Mouse (Mus musculus) retina, embryonic 14.5 days (tissue): Measurements from ENCODE around the gene Eef1a1.
A peak's percentile ranks its signal among the peaks of the same experiment; 100 is the strongest.
"Not testable (repeated sequence)": the region's sequence is repeated elsewhere in the genome, so short reads cannot be mapped to it uniquely, and the experiment has no call there.

Source experiments
- DNase-seq: peaks from one replicate; pipeline ENCODE4 v3.0.0-alpha.2; 2015; ENCODE audit warnings: low spot score

Gene Eef1a1

GRCm38 (mm10) chr9:78506722-78507077, 17.7 kb upstream of the Eef1a1 start:
- DNase-seq, result no peak

DNA sequence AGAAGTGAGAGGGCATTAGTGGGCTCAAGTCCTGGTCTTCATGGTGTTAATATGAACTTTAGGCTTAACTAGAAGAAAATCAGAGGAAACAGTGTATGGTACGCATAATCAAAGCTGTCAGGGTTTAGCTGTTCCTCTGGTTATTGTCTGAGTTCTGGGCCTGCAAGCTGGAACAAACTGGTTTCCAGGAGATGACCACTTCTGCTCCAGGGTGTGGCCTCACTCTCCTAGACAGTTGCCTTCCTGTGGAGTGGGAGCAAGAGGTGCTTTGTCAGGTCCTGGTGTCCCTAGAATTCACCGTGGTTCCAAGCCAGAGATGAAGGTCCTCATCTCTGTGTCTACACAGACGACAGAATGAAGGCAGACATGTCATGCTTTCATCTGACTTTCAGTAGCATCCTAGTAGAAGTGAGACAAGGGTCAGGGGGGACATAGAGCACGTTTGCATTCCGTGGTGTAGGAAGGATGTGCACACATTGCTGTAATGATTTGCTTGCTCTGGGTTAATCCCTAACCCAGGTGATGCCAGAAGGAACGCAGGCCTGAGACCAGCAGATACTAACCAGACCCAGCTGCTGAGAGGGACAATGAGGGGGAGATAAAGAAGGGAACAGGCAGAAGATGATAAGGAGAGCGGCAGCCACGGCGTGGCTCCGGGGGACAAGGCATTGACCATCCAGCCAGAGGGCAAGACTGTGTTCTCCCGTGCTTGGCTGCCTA, 17.2 kb upstream of the Eef1a1 start:
- no peak for DNase-seq

- DNase-seq, result no peak
Observed at GRCm38 (mm10) chr9:78505223-78505622, 16.3 kb upstream of the Eef1a1 start.

DNA sequence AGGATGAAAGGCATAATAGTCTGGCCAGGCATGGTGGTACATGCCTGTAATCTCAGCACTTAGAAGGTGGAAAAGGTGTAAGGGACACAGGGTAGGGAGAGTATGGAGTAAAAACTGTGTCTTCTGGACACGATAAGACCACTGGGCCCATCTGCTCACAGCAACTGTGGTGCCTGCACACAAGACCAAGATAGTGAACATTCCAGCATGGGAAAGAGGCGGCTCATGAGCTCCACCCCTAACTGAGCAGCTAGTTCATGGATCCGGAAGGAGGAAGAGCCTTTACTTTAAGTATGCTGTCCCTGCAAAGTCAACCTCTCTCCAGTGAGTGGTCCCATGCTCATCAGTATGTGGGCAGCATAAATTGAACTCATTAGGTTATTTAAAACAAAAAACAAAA, 15.7 kb upstream of the Eef1a1 start:
- no peak for DNase-seq

- no peak for DNase-seq
Observed at GRCm38 (mm10) chr9:78504133-78504532, 15.2 kb upstream of the Eef1a1 start.

DNA sequence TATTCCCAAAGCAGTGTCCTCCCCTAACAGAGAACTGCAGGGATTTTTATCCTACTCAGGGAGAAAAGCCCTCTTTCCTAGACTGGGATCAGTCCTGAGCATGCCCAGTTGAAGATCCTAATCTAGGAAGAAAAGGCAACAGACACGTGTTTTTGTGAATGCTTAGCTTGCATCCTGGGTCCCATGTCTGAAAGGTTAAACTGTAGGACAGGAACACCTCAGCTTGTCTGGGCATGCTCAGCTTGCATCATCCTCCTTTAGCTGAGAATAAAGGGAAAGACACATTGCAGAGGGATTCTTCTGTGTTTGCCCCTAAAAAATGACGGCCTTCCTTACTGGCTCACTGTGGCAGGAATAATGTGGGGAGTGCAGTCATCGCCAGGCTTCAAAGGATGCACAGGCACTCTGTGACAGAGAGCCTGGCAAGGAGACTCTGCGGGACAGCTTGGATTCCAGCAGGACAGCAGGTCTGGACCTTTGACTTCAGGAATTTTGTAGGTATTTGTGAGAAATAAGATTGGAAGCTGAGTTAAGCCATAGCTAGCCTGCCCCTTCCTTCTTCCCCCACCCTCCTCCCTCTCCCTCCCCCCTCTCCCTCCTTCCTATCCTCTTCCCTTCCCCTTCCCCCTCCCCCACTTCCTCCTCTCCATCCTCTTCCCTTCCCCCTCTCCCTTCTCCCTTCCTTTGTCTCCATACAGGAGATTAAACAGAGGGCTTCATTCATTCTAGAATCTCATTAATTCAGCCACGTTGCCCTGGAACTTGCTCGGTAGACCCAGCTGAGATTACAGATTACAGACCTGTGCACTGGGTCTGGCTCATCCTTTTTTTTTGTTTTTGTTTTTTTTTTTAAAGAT, 14.5 kb upstream of the Eef1a1 start:
- peak; percentile 59 for DNase-seq

DNA sequence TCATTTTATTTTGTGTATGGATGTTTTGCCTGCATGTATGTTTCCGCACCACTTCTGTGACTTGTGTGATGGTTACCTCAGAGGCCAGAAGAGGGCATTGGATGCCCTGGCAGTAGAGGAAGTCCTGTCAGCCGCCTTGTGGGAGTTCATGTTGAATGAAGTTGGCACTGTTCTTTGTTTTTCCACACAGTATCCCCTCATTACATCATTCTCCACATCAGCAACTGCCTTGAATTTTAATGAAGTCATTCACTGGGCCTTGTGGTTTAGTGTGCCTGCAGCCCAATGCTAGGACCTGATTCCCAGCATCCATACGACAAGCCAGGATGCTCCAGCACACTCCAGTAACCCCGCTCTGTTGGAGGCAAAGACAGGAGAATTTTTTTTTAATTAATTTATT, 12.3 kb upstream of the Eef1a1 start:
- DNase-seq, result no peak

DNA sequence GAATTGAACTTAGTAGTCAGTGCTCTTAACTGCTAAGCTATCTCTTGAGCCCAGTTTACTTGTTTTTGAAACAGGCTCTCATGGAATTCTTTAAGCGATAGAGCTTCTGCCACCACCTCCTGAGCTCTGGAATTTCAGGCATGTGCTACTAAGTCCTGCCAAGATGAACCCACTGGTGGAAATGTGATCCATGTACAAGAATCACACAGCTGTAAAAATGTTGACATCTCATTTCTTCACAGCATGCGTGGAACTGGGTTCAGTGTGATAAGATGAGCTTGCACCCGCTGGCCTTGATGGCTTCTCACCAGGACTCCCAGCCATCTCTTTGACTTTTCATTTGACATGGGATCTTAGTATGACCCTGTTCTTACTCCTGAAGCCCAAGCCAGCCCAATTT, 11.4 kb upstream of the Eef1a1 start:
- DNase-seq, result no peak

GRCm38 (mm10) chr9:78493171-78493570, 4.2 kb upstream of the Eef1a1 start:
- no peak for DNase-seq

GRCm38 (mm10) chr9:78492254-78492653, 3.3 kb upstream of the Eef1a1 start:
- no peak for DNase-seq

- DNase-seq, result no peak
Observed at GRCm38 (mm10) chr9:78491169-78491568, 2.2 kb upstream of the Eef1a1 start.

DNA sequence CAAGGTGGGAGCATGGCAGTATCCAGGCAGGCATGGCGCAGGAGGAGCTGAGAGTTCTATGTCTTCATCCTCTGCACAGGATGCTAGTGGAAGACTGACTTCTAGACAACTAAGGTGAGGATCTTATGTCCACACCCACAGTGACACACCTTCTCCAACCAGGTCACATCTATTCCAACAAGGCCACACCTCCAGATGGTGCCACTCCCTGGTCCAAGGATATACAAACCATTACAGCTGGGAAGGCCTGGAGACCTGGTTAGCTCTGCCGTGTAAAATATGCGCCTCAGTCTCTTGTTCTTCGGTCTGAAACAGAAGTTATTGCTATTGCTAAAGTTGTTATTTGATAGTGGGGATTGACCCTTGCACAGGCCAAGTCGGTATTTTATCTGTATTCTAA, 930 bp downstream of the Eef1a1 start:
- DNase-seq, result not testable (repeated sequence)

DNA sequence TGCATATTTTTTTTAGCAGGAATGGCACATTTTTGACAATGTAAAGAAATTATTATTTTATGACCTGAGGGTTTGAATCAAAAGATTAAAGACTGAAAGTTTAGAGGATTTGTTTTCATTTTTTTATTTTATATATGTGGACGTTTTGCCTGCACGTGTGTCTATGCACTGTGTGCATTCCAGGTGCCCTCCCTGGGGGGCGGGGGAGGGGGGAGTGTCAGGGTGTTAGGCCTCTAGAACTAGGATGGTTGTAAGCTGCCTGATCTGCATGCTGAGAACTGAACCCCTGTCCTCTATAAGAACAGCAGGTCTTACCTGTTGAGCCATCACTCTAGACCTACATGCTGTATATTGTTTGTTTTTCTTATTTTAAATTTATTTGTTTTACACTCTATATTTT, 4.3 kb downstream of the Eef1a1 start:
- DNase-seq, result no peak

GRCm38 (mm10) chr9:78482386-78482785, 6.6 kb downstream of the Eef1a1 start:
- DNase-seq, result no peak

DNA sequence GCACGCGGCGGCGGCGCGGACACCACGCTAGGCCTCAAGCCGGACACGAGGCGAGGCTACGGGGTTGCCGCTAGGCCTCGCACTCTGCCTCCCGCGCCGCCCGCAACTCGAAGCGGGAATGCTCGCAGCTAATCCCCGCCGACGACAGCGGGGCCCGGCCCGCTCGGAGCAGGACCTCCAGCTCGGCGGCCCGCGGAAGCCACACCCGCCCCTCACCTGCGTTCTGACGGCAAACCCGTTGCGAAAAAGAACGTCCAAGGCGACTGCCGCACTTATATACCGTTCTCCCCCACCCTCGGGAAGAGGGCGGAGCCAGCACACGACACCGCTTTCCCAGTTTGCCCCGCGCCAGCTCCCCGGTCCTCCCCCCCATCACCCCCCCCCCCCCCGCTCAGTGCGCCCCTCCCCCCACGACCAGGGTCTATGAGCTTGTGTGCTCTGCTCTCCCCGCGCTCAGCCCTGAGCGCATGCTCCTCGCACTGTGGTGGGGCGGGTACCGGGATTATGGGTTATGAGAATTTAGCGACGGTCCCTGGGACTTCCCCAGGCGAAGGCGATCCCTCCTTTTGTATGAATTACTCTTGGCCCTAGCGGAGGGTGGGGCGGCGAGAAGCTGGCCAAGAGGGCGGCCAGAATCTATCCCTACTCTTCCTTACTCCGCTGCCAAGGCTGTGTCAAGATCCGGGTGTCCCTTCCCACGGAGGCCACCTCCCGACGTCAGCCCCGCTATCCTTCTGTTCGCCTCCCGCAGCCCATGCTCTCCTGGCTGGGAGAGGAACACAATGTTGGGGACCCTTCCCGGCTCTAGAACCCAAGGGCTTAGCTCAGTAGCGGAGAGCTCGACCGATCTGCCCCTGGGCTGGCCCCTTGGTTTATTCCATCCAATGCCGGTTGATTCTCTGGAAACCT, 7.3 kb downstream of the Eef1a1 start:
- peak; percentile 98 for DNase-seq

GRCm38 (mm10) chr9:78480706-78481358, 8.1 kb downstream of the Eef1a1 start:
- DNase-seq, result peak; percentile 75

DNA sequence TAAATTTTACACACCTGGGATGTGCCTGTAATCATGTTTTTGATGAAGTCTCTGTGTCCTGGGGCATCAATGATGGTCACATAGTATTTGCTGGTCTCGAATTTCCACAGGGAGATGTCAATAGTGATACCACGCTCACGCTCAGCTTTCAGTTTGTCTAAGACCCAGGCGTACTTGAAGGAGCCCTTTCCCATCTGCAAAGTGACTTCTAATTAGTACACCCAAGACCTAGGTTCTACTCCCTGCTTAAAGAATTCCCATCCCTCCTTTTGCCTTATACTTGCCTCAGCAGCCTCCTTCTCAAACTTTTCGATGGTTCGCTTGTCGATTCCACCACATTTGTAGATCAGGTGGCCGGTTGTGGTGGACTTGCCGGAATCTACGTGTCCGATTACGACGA, 8.7 kb downstream of the Eef1a1 start:
- DNase-seq, result not testable (repeated sequence)

- DNase-seq, result not testable (repeated sequence)
Observed at GRCm38 (mm10) chr9:78479308-78479707, 9.6 kb downstream of the Eef1a1 start.

GRCm38 (mm10) chr9:78478009-78478605, 10.8 kb downstream of the Eef1a1 start:
- not testable (repeated sequence) for DNase-seq

DNA sequence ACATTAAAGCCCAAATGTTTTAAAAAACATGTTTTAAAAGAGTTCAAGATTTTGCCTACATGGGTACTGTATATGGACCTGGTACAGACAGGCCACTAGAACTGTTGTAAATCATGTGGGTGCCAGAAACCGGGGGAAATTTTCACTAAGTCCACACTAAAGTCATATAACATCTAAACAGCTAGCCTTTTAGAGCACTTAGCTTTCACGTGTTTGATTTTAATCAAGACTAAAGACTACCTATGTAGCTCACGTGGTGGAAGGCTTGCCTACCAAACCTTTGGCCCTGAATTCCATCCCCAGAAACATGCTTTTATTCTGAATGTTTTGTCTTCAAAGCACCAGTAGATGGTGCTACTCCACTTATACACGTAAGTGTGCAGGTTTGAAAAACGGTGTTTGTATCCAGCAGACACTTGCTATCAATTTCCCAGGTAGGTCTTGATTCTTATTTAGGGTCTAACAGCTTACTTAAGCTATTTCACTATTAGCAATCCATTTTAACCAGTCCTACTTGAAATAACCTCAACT, 11.9 kb downstream of the Eef1a1 start:
- peak; percentile 70 for DNase-seq

GRCm38 (mm10) chr9:78476531-78477020, 12.4 kb downstream of the Eef1a1 start:
- DNase-seq, result peak; percentile 52
